Mouse (Mus musculus) colon, adult 2 months (tissue): ENCODE results near the gene Nfs1. TPM values are rescaled to one million over a fixed set of nuclear protein-coding genes. Genes with fewer than 3 reads are reported as not detected.

Source experiments
- polyA plus RNA-seq: library from polyadenylated mRNA; depleted of rRNA; stranded (reverse); fragments of >200 nt; gene quantifications from 2 replicates; pipeline ENCODE4 v1.2.3, GENCODE M21; 2012; rRNA removed

The Nfs1 gene
- 89.5 and 91.6 TPM in 2 replicates for polyA plus RNA-seq

GRCm38 (mm10) chr2:156143953-156144724 lies at the start of gene Nfs1, which contains the start of gene Romo1:
Gene Nfs1, minus strand, starts transcription at chr2:156144186.
Gene Romo1, plus strand, starts transcription at chr2:156144039.

GRCm38 (mm10) chr2:156180094-156180821 lies 36.3 kb upstream of the Nfs1 start, which contains the start of gene Rbm39:
Gene Rbm39, minus strand, starts transcription at chr2:156180238.

GRCm38 (mm10) chr2:156126992-156127391 lies 17.0 kb downstream of the Nfs1 start, which contains the start of gene Gm28036:
Gene Gm28036, minus strand, starts transcription at chr2:156127092.

GRCm38 (mm10) chr2:156111358-156112079 lies 32.5 kb downstream of the Nfs1 start, which contains the start of the genes Cpne1 and Rbm12:
Gene Cpne1, minus strand, starts transcription at chr2:156111965.
Gene Rbm12, minus strand, starts transcription at chr2:156111978.

Other genes with a start within 250 kb of the Nfs1 start
- 19.4 and 21.9 TPM in 2 replicates for gene Uqcc1, start 213.9 kb downstream of the Nfs1 start, polyA plus RNA-seq
- not detected in 2 replicates for gene Gm15557, start 203.5 kb downstream of the Nfs1 start, polyA plus RNA-seq
- 0.13 and 0.28 TPM in 2 replicates for gene Gdf5, start 198.8 kb downstream of the Nfs1 start, polyA plus RNA-seq
- gene Cep250, start 187.7 kb downstream of the Nfs1 start, polyA plus RNA-seq, result 6.4 and 7.7 TPM in 2 replicates
- 1.5 and 2.0 TPM in 2 replicates for gene 6430550D23Rik, start 136.2 kb downstream of the Nfs1 start, polyA plus RNA-seq
- gene Ergic3, start 136.1 kb downstream of the Nfs1 start, polyA plus RNA-seq, result 280 and 317 TPM in 2 replicates
- 2.9 and 3.4 TPM in 2 replicates for gene Fer1l4, start 91.2 kb downstream of the Nfs1 start, polyA plus RNA-seq
- 0.80 and 0.83 TPM in 2 replicates for gene Spag4, start 79.0 kb downstream of the Nfs1 start, polyA plus RNA-seq
- 70.6 and 73.0 TPM in 2 replicates for gene Cpne1, start 32.2 kb downstream of the Nfs1 start, polyA plus RNA-seq
- 4.8 and 11.4 TPM in 2 replicates for gene Rbm12, start 32.2 kb downstream of the Nfs1 start, polyA plus RNA-seq
- 1.4 and 2.5 TPM in 2 replicates for gene Gm28036, start 17.1 kb downstream of the Nfs1 start, polyA plus RNA-seq
- 244 and 288 TPM in 2 replicates for gene Romo1, start 147 bp downstream of the Nfs1 start, polyA plus RNA-seq
- gene Rbm39, start 36.1 kb upstream of the Nfs1 start, polyA plus RNA-seq, result 47.0 and 63.0 TPM in 2 replicates
- 11.8 and 12.1 TPM in 2 replicates for gene Phf20, start 52.3 kb upstream of the Nfs1 start, polyA plus RNA-seq
- 0.95 and 1.4 TPM in 2 replicates for gene Cnbd2, start 168.1 kb upstream of the Nfs1 start, polyA plus RNA-seq
- gene Scand1, start 168.5 kb upstream of the Nfs1 start, polyA plus RNA-seq, result 303 and 402 TPM in 2 replicates